Mouse (Mus musculus) myocyte (in vitro differentiated cells): ENCODE measurements around the gene Slc7a8.

Experiments
- CEBPB ChIP-seq: IDR thresholded peaks from 2 replicates; pipeline ENCODE4 v1.6.1; 2011; ENCODE audit warnings: mild to moderate bottlenecking, moderate library complexity; ENCODE audit not compliant: poor library complexity, insufficient read depth, severe bottlenecking
- E2F4 ChIP-seq: IDR thresholded peaks from one replicate; pipeline ENCODE4 v1.6.1; 2011; ENCODE audit warnings: mild to moderate bottlenecking, control low read depth, moderate library complexity; ENCODE audit not compliant: insufficient read depth
- MAX ChIP-seq: IDR thresholded peaks from one replicate; pipeline ENCODE4 v1.6.1; 2011; ENCODE audit warnings: low read depth, mild to moderate bottlenecking, control low read depth
- MYOG ChIP-seq, 3 experiments: IDR thresholded peaks; one replicate each; pipeline ENCODE4 v1.6.1; 2011; ENCODE audit warnings: control low read depth in 2 of 3, low read depth in 2 of 3, mild to moderate bottlenecking in 2 of 3; ENCODE audit not compliant: insufficient read length in 2 of 3, control insufficient read depth in 1 of 3, insufficient read depth in 1 of 3
- POLR2A ChIP-seq: IDR thresholded peaks from one replicate; pipeline ENCODE4 v1.6.1; 2011; ENCODE audit warnings: low read depth, mild to moderate bottlenecking, control low read depth, moderate library complexity; ENCODE audit not compliant: insufficient read length
- POLR2AphosphoS2 ChIP-seq: IDR thresholded peaks from one replicate; pipeline ENCODE4 v1.6.1; 2011; ENCODE audit warnings: low read depth, control low read depth; ENCODE audit not compliant: insufficient read length
- REST ChIP-seq: IDR thresholded peaks from one replicate; pipeline ENCODE4 v1.6.1; 2011; ENCODE audit warnings: mild to moderate bottlenecking, control low read depth, moderate library complexity; ENCODE audit not compliant: insufficient read depth, insufficient read length
- TCF12 ChIP-seq: IDR thresholded peaks from one replicate; pipeline ENCODE4 v1.6.1; 2011; ENCODE audit warnings: mild to moderate bottlenecking, control low read depth; ENCODE audit not compliant: poor library complexity, insufficient read depth, severe bottlenecking
- USF1 ChIP-seq: IDR thresholded peaks from one replicate; pipeline ENCODE4 v1.6.1; 2011; ENCODE audit warnings: low read depth, mild to moderate bottlenecking, control low read depth, moderate library complexity

GRCm38 (mm10) chr14:54752938-54753337 lies 28.8 kb downstream of the Slc7a8 start:
- TF ChIP-seq USF1 (no peak), REST (no peak), POLR2A (no peak), MYOG (IDR thresholded peaks at IDR 0.05; ENCODE audit: control insufficient read depth in 1 of 3, insufficient read depth in 1 of 3, insufficient read length in 2 of 3, low read depth in 2 of 3) (no peak), CEBPB (no peak), TCF12 (no peak), MAX (no peak), E2F4 (no peak), POLR2AphosphoS2 (no peak)
